Mouse (Mus musculus): ENCODE results near the gene Rgcc. TPM values are rescaled to one million over a fixed set of nuclear protein-coding genes. Genes with fewer than 3 reads are reported as not detected.

Rgcc gene
- polyA plus RNA-seq, 1 experiment from 2014 or later: 23.0 TPM

DNA sequence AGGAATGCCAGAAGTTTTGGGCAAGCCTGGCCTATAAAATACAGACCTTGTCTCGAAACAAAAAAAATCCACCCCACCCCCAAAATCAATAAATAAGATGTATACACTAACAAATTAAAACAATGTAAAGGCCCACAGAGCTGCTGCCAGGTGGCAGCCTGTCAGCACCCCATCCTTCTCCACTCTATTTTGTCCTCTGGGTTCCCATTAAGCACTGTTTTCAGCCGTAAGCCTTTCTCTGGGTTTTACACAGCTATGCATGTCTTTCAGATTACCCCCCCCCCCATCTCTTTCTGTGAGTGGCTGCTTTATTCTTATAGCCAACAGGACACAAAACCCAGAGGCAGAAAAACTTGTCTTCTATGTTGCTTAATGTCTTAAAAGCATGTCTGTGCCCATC is 16.2 kb upstream of the Rgcc start:
- H3K9me3 ChIP-seq (ENCODE audit: control insufficient read depth, low read length): no peaks in the 10 kb centered on the region
- no peak for ATAC-seq (ENCODE audit: low read depth)
- 64% methylated on average over 2 of the region's 2 CpGs for WGBS

DNA sequence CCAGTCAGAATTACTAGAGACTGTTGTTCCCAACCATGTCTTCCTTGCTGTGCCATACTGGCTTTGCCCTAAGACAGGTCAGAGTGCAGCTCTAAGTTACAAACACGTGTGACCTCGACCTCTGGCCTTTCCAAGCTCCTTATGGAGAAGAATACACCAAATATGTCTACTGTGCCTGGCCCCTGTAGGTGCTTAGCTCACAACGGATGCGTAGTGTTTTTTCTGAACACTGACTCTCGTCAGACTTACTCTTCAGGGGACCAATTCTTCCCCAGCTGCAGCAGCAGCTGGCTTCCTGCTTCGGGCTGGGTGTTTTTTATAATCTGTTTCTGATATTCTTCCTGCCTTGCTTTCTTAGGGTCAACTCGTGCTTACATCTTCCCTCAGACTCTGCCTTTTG is 14.4 kb upstream of the Rgcc start:
- no peak overlapping the region for H3K4me3 ChIP-seq (ENCODE audit: low read depth, low read length)
- no peak overlapping the region for H3K4me2 ChIP-seq (ENCODE audit: low read depth, low read length)
- no peak overlapping the region for H3K27ac ChIP-seq (ENCODE audit: low read depth, low read length)
- H3K4me1 ChIP-seq (ENCODE audit: control insufficient read depth, insufficient read depth, low read length): no peaks in the 10 kb centered on the region
- no peak for ATAC-seq (ENCODE audit: low read depth)
- no peaks in the 10 kb centered on the region for H3K36me3 ChIP-seq (ENCODE audit: control insufficient read depth, insufficient read depth, low read length)
- 70% methylated on average over 7 of the region's 7 CpGs for WGBS
- H3K9ac ChIP-seq (replicated peaks; ENCODE audit: low read depth, low read length): no peak overlapping the region
- H3K9me3 ChIP-seq (ENCODE audit: control insufficient read depth, low read length): no peaks in the 10 kb centered on the region
- no peaks in the 10 kb centered on the region for H3K27me3 ChIP-seq (ENCODE audit: control insufficient read depth, insufficient read depth, low read length)

More for the DNA sequence above, 16.2 kb upstream of the Rgcc start:
- Histone ChIP-seq H3K4me2 (ENCODE audit: low read depth, low read length) (no peak overlapping the region), H3K27ac (ENCODE audit: low read depth, low read length) (no peak overlapping the region), H3K4me1 (ENCODE audit: control insufficient read depth, insufficient read depth, low read length) (no peaks in the 10 kb centered on the region), H3K36me3 (ENCODE audit: control insufficient read depth, insufficient read depth, low read length) (no peaks in the 10 kb centered on the region), H3K27me3 (ENCODE audit: control insufficient read depth, insufficient read depth, low read length) (no peaks in the 10 kb centered on the region), H3K9ac (replicated peaks; ENCODE audit: low read depth, low read length) (no peak overlapping the region), H3K4me3 (ENCODE audit: low read depth, low read length) (no peak overlapping the region)

DNA sequence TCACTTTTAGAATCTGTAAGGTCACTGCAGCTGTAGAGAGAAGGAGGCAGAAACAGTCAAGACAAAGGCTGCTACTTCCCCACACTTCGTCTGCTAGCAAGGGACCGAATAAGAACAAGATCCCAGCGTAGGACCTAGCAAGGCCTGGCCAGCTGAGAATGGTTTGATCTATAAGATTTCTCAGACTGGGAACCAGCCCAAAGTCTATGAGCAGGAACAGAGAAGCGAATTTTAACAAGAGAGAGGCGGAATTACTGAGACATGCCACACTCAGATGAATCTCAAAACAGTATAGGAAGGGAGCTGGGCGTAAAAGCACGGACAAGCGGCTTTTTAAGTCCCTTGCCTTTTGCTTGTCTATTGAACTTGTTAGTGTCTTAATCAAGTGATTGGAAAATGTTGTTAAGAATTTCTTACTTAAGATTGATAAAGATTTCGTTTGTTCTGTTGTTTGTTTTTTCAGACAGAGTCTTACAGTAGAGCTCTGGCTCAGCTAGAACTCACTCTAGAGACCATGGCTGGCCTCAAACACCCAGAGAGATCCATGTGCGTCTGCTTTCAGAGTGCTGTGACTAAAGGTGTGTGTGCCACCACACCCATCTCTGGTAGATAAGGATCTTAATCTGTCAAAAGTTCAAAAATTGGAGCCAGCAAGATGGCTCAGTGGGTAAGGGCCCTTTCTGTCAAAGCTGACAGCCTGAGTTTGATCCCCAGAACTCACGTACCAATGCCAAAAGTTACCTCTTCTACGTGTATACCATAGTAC is 13.0 kb upstream of the Rgcc start:
- WGBS: 83% methylated on average over 12 of the region's 12 CpGs
- Histone ChIP-seq H3K9me3 (ENCODE audit: control insufficient read depth, low read length) (no peaks in the 10 kb centered on the region), H3K4me3 (ENCODE audit: low read depth, low read length) (no peak overlapping the region), H3K27ac (ENCODE audit: low read depth, low read length) (no peak overlapping the region), H3K4me2 (ENCODE audit: low read depth, low read length) (no peak overlapping the region), H3K9ac (replicated peaks; ENCODE audit: low read depth, low read length) (no peak overlapping the region), H3K4me1 (ENCODE audit: control insufficient read depth, insufficient read depth, low read length) (no peaks in the 10 kb centered on the region), H3K36me3 (ENCODE audit: control insufficient read depth, insufficient read depth, low read length) (no peaks in the 10 kb centered on the region), H3K27me3 (ENCODE audit: control insufficient read depth, insufficient read depth, low read length) (no peaks in the 10 kb centered on the region)
- ATAC-seq (ENCODE audit: low read depth): no peak

DNA sequence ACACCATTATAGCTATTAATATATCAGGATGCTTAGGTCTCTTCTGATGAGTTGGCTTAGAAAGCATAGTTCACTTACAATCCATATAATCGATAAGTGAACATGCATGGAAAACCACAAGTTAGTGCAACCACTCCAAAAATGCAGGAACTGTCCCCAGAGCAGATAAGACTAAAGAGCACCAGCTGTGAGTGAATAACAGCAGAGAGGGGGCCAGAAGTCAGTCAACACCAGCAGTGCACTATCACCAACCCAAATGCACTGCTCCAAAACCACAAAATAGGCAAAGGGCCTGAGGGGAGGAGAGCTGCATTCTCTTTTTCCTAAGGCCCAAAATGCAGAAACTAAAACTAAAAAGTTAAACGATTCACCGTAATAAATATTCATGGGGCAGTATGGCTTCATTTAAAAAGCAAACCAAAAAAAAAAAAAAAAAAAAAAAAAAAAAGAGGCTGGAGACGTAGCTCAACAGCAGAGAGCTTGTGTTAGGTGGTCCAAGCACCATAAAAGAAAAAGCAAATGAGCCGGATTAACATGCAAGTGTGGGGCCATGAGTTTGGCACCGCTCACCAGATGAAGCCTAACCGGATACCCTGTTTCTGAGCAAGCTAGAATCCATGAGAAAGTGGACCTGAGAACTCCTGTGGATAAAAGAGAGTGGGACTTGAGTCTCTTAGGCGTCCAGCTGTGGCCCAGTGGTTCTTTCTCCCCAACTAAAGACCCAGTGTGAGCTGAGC is 12.2 kb upstream of the Rgcc start:
- H3K27me3 ChIP-seq (ENCODE audit: control insufficient read depth, insufficient read depth, low read length): no peaks in the 10 kb centered on the region
- no peak overlapping the region for H3K9ac ChIP-seq (replicated peaks; ENCODE audit: low read depth, low read length)
- no peak overlapping the region for H3K4me3 ChIP-seq (ENCODE audit: low read depth, low read length)
- H3K4me2 ChIP-seq (ENCODE audit: low read depth, low read length): no peak overlapping the region
- no peaks in the 10 kb centered on the region for H3K36me3 ChIP-seq (ENCODE audit: control insufficient read depth, insufficient read depth, low read length)
- H3K4me1 ChIP-seq (ENCODE audit: control insufficient read depth, insufficient read depth, low read length): no peaks in the 10 kb centered on the region
- H3K9me3 ChIP-seq (ENCODE audit: control insufficient read depth, low read length): no peaks in the 10 kb centered on the region
- H3K27ac ChIP-seq (ENCODE audit: low read depth, low read length): no peak overlapping the region
- WGBS: 68% methylated on average over 8 of the region's 8 CpGs
- no peak for ATAC-seq (ENCODE audit: low read depth)

DNA sequence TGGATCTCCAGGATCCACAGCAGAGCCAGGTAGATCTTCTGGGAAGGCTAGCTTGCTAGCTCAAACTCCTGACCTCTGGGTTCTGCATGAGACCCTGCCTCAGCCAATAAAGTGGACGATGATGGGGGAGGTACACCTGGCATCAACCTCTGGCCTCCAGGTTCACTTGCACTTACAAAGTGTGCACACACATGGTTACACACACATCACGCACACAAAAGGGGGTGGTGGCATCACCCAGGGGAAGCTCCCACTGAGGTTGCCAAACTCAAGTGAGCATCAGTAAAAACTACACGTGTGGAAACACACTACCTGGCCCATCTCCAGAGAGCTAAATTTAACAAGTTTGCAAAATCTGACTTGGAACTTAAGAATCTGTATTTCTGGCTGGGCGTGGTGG is 11.3 kb upstream of the Rgcc start:
- no peaks in the 10 kb centered on the region for H3K9me3 ChIP-seq (ENCODE audit: control insufficient read depth, low read length)
- no peak overlapping the region for H3K27ac ChIP-seq (ENCODE audit: low read depth, low read length)
- no peaks in the 10 kb centered on the region for H3K36me3 ChIP-seq (ENCODE audit: control insufficient read depth, insufficient read depth, low read length)
- no peak for ATAC-seq (ENCODE audit: low read depth)
- H3K4me2 ChIP-seq (ENCODE audit: low read depth, low read length): no peak overlapping the region
- WGBS: 86% methylated on average over 4 of the region's 4 CpGs
- H3K27me3 ChIP-seq (ENCODE audit: control insufficient read depth, insufficient read depth, low read length): no peaks in the 10 kb centered on the region
- no peak overlapping the region for H3K9ac ChIP-seq (replicated peaks; ENCODE audit: low read depth, low read length)
- no peaks in the 10 kb centered on the region for H3K4me1 ChIP-seq (ENCODE audit: control insufficient read depth, insufficient read depth, low read length)
- H3K4me3 ChIP-seq (ENCODE audit: low read depth, low read length): no peak overlapping the region

DNA sequence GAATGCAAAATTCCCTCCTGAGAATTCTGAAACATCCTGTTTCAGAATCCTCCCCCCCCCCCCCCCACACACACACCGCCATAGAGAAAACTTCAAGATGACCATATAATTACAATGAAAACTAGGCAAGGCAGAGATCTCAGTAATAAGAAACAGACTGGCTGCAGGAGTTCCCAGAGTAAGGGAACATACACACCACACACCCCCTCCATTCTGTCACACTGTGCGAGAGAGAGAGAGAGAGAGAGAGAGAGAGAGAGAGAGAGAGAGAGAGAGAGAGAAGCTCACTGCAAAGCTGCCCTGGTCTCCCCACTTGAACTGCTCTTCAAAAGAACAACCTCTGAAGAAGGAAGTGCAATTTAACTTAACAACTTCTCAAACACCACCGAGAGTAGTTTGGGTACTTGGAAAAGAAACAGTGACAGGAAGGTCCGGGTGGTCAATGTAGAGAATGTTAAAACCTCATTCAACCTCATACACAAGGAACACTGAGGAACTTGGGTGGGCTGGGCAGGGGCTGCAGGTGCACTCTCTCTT is 10.5 kb upstream of the Rgcc start:
- no peak for ATAC-seq (ENCODE audit: low read depth)
- no peak overlapping the region for H3K27ac ChIP-seq (ENCODE audit: low read depth, low read length)
- WGBS: 42% methylated on average over 4 of the region's 4 CpGs
- H3K27me3 ChIP-seq (ENCODE audit: control insufficient read depth, insufficient read depth, low read length): no peaks in the 10 kb centered on the region
- no peaks in the 10 kb centered on the region for H3K9me3 ChIP-seq (ENCODE audit: control insufficient read depth, low read length)
- H3K36me3 ChIP-seq (ENCODE audit: control insufficient read depth, insufficient read depth, low read length): no peaks in the 10 kb centered on the region
- H3K9ac ChIP-seq (replicated peaks; ENCODE audit: low read depth, low read length): no peak overlapping the region
- no peak overlapping the region for H3K4me3 ChIP-seq (ENCODE audit: low read depth, low read length)
- no peak overlapping the region for H3K4me2 ChIP-seq (ENCODE audit: low read depth, low read length)
- H3K4me1 ChIP-seq (ENCODE audit: control insufficient read depth, insufficient read depth, low read length): no peaks in the 10 kb centered on the region

DNA sequence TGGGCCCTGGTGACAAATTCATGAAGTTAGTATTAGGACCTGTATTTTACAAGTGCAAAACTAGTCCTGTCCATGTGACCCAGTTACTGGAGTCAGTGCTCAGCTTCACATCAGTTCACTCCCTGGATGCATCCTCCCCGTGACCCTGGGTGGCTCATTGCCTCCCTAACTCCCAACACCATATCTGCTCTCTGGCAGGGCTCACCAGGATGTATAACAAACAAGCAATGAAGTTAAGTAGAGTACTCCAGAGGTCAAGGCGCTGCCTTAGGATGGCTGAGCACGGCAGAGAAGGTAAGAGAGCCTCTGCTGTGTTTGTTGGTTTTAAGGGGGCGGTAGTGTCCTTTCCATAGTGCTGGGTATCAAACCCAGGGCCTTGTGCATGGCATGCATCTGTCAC is 7.7 kb upstream of the Rgcc start:
- Histone ChIP-seq H3K36me3 (ENCODE audit: control insufficient read depth, insufficient read depth, low read length) (no peaks in the 10 kb centered on the region), H3K4me1 (ENCODE audit: control insufficient read depth, insufficient read depth, low read length) (no peaks in the 10 kb centered on the region), H3K27me3 (ENCODE audit: control insufficient read depth, insufficient read depth, low read length) (no peaks in the 10 kb centered on the region), H3K4me2 (ENCODE audit: low read depth, low read length) (no peak overlapping the region), H3K27ac (ENCODE audit: low read depth, low read length) (no peak overlapping the region), H3K9me3 (ENCODE audit: control insufficient read depth, low read length) (no peaks in the 10 kb centered on the region), H3K9ac (replicated peaks; ENCODE audit: low read depth, low read length) (no peak overlapping the region), H3K4me3 (ENCODE audit: low read depth, low read length) (no peak overlapping the region)
- 56% methylated on average over 4 of the region's 4 CpGs for whole genome bisulfite sequencing
- ATAC-seq (ENCODE audit: low read depth): no peak

DNA sequence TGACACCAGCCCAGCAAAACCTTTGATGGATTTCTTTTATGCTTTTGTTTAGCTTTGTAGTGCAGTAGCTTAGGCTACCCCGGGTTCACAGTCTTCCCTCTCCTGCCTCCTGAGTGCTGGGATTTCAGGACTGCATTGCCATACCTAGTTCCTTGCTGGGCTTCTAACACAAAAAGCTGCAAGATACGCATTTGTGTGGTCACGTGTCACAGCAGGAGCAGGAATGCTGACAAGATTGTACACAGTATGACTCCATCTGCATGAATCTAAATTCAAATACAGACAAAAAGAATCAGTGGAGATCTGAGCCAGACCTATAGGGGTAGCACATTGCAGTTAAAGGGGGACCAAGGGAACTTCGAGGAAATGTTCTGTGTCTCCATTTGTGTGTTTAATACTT is 6.9 kb upstream of the Rgcc start:
- Histone ChIP-seq H3K4me1 (ENCODE audit: control insufficient read depth, insufficient read depth, low read length) (no peaks in the 10 kb centered on the region), H3K36me3 (ENCODE audit: control insufficient read depth, insufficient read depth, low read length) (no peaks in the 10 kb centered on the region), H3K9me3 (ENCODE audit: control insufficient read depth, low read length) (no peaks in the 10 kb centered on the region), H3K4me2 (ENCODE audit: low read depth, low read length) (no peak overlapping the region), H3K27me3 (ENCODE audit: control insufficient read depth, insufficient read depth, low read length) (no peaks in the 10 kb centered on the region), H3K9ac (replicated peaks; ENCODE audit: low read depth, low read length) (no peak overlapping the region), H3K27ac (ENCODE audit: low read depth, low read length) (no peak overlapping the region), H3K4me3 (ENCODE audit: low read depth, low read length) (no peak overlapping the region)
- ATAC-seq (ENCODE audit: low read depth): no peak
- WGBS: 16% methylated on average over 4 of the region's 4 CpGs

DNA sequence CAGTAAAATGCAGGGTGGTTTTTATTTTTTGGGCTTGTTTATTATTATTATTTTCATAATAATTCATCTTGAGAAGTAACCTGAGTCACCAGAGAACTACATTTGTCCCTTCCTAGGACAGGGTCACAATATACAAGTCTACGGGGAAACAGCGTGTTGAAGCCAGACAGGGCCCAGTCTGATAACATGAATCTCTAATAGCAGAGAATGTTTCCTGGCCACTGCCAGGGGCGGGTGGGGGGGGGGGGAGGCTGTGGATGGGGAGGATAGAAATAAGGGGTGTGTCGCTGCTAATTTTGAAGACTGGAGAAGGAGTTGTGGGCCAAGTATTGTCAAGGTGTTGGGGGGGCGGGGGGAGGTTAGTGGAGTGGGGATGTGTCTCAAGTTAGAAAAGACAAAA is 6.5 kb upstream of the Rgcc start:
- no peak for ATAC-seq (ENCODE audit: low read depth)
- Histone ChIP-seq H3K36me3 (ENCODE audit: control insufficient read depth, insufficient read depth, low read length) (no peaks in the 10 kb centered on the region), H3K4me1 (ENCODE audit: control insufficient read depth, insufficient read depth, low read length) (no peaks in the 10 kb centered on the region), H3K4me2 (ENCODE audit: low read depth, low read length) (no peak overlapping the region), H3K4me3 (ENCODE audit: low read depth, low read length) (no peak overlapping the region), H3K9me3 (ENCODE audit: control insufficient read depth, low read length) (no peaks in the 10 kb centered on the region), H3K27ac (ENCODE audit: low read depth, low read length) (no peak overlapping the region), H3K9ac (replicated peaks; ENCODE audit: low read depth, low read length) (no peak overlapping the region), H3K27me3 (ENCODE audit: control insufficient read depth, insufficient read depth, low read length) (no peaks in the 10 kb centered on the region)
- 69% methylated on average over 5 of the region's 5 CpGs for WGBS

Data from neural tube, embryonic 14.5 days (tissue).